Mouse (Mus musculus): Measurements from ENCODE around the gene Gm28919.
"Not testable (repeated sequence)": the region's sequence is repeated elsewhere in the genome, so short reads cannot be mapped to it uniquely, and the experiment has no call there.

Gene Gm28919

GRCm38 (mm10) chrY:6583246-6583645, at the start of gene Gm28919:
Gene Gm28919, plus strand, starts transcription at chrY:6583546.
- DNase-seq (ENCODE audit: low spot score) = not testable (repeated sequence)

Data from urinary bladder, postnatal 25 days (tissue).